Mouse (Mus musculus) adrenal gland (tissue): ENCODE results near the gene Aqp9.

ENCODE experiments used
- intact Hi-C: fragments of 180-260 bp; cut with DNase I; formaldehyde crosslinking; loops from one replicate; pipeline ENCODE4 v1.15.1; 2025

Aqp9 gene

DNA sequence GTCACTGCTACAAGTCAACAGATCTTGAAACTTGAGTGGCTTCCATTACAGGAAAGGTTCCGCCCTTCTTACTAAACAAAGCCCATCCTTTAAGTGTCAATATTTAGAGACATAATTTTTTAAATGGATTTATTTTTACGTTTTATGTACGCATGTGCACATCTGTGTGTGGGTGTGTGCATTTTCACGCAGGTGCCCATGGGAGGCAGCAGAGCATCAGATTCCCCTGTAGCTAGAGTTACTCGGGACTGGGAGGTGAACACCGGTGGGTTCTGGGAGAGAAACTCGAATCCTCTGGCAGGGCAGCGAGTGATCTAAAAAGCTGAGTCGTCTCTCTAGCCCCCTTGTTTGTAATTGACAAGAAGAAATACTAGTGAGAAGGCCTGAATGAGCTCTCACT lies 5.1 kb upstream of the Aqp9 start:
- intact Hi-C loops, result no loop called here

DNA sequence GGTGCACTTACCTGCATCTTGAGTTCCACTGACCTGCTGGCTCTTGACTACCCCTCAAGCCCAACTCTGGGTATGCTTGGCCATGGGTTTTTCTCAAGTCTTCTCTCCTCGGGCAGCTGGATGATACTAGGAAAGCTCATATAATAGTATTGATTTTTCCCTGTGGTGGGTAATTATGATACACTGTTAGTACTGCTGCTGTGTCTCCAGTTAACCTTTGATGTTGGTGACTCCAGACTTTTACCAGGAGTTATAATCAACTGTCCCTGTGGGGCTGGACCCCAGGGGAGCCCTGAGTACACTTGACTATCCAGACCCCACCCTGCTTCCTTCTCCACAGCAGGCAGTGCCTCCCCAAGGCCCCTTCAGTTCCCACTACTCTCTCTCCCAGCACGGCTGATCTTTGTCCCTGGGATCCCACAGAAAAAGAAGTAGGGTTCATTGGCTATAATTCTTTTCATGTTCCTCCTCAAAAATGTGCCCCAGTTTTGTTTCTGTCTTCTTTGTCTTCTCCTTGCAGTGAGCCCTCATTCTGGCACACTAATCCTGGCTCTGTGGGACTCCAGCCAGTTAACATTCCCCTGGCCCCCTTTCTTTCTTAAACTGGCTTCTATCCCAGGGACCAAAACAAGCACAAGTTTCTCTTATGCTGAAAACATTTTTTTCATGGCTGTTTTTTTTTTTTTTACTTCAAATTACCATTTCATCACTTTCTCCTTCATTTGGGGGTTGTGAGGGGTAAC lies 838 bp downstream of the Aqp9 start:
- intact Hi-C loops, result no loop called here

DNA sequence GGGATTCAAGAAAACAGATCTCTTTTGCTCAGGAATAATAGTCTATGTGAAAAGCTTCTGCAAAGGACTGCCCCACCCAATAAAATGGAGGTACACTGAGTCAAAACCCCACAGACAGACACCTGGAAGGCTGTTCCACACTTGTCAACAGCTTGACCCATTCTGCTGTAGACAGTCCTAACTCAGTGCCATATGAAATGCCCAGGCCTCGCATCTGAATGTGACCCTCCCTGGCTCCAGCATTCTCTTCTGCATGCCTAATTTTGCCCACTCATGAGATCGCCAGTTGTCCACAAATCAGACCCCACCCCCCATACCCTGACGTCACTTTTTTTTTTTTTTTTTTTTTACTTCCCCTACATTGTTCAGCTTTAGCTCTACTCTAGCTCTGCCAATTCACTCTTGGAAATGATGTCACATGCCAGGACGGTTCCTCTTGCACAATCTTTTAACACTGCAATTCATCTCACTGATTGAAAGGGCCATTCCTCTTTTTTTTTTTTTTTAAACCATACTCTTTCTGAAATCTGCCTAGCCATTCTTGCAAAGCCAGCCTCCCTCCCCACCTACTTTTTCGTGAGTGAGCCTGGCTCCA lies 1.5 kb downstream of the Aqp9 start:
- intact Hi-C loops, result no loop called here

DNA sequence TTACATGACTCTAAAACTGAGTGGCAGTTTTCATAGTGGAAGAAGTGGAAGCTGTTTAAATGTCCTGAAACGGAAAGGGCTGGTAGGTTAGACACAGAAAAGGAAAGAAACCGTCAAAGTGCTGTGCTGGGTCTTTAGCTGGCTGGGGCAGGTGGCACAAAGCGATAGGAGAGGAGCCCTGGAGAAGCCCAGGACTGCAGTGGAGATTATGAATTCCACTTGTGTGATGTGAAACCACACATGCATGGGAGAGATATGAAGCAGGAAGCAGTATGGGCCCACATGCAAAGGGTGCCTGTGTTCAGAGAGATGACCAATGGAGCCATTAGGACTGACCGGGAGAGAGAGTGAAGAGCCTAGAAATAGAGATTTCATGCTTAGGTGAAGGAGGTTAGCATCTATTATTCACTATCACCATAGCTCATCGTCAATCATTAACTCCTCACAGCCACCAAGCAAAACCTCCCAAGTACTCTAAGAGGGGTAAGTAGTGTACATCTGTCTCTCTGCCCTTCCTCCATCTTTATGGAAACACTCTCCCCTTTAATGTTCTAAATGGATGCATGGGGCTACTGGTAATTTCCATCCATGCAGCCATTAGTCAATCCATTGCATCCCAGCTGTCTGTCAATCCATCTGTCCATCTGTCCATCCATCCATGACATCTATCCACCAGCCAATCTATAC lies 2.3 kb downstream of the Aqp9 start:
- intact Hi-C loops, result no loop called here

DNA sequence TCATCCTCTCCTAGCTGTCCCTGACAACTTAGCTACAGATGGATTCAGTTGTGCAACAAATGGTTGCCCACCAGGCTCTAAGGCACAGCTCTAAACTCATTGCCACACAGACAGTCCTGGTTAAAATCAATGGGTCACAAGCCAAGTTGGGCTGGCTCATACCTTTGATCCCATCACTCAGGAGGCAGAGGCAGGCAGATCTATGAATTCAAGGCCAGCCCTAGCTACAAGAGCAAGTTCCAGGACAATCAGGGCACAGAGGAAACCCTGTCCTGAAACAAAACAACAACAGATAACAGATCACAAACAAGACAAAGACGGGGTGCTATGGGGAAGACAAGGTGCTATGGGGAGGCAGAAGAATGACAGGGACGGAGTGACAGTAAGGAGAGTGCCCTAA lies 3.0 kb downstream of the Aqp9 start:
- intact Hi-C loops, result no loop called here

DNA sequence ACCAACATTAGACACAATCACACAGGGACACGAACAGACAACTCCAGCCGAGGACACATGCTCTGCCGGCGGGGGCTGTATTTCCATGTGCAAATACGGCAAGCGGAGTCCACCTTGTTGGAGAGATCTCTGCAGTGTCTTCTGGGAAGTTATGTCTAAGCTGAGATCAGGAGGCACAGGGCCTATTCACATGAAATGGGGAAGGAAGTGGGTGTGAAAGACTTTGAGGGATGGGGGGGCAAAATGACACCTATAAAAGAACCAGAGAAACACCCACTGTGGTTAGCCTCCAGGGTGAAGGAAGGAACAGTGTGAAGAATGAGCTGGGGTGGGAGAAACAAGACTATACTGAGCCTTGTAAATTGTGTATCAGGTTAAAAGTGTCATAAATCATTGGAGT lies 3.4 kb downstream of the Aqp9 start:
- intact Hi-C loops, result no loop called here

DNA sequence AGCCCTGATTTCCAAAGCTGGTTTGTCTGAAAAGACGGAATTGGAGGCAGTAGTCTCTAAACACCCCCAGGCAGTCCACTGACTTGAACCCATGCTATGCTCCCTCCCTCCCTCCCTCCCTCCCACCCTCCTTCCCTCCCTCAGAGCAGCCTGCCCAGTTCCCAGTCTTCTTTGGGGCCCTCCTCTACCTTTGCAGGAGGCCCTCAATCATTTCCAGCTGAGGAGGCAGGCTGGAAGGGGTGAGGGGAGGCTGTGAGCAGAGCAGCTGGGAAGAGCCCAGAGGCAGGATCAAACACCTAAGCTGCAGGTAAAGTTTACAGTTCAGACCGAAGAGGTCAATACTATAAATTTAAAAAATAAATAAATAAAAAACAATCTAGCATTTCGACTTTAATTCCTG lies 4.1 kb downstream of the Aqp9 start:
- intact Hi-C loops, result no loop called here

DNA sequence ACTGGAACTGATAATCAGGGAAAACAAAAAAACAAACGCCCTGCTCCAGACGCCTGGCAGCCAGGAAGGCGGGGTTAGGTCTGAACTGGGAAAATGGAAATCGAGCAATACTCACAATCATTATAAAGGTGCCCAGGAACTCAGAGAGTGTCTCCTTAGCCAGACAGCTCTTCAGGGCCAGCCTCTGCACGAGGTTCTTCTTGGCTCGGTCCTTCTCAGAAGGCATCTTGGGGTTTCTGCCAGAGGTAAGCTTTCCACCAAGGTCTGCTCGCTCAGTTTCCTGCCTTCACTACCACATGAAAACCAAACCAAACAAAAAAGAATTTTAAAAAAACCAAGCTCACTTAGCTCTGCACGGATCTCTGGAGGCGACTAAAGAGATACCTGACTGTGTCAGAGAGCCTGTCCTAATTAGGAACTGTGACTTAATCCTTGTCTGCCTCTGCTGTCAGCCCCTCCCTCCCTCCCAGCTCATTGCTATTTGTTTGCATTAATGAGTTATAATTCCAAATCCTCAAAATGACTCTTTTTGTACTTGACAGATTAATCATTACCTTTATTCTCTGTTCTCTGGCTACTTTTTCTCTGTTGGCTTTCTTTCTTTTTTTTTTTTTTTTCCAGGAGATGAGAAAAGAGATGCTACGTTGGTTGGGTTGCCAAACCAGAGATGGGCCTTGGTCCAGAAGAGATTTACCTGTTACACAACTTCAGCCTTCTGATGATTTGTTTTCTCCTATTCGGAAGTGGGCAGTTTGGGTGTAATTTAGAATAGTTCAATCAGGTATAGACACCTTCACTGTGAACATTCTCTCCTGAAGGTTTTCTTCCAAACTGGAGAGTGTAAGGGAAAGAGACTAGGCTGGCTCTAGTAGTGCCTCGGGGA lies 5.4 kb downstream of the Aqp9 start:
- intact Hi-C loops, result no loop called here

DNA sequence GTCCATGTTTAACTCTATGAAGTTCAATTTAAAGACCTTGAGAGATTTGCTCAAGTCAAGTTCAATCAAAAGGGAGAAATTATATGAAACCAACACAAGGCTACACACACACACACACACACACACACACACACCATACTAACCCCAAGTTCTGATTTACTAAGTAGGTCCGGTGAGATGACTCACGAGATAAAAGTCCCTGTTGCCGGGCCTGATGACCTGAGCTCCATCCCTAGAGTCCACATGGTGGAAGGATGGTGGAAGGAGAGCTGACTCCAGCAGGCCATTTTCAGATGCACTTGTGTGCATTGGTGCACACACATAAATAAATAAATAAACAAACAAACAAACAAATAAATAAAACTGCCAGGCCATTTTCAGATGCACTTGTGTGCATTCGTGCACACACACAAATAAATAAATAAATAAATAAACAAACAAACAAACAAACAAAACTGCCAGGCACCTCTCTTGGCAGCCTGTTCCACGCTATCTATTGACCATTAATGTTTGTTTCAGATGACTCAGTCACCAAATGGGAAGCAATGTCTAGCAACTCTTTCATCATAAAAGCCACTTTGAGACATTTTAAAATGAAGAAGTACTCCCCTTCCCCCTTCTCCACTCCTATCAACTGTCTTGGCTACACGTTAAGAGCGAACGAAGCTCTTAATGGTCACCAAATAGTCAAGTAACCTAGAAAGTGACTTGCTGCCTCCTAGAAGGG lies 6.2 kb downstream of the Aqp9 start:
- intact Hi-C loops, result no loop called here

DNA sequence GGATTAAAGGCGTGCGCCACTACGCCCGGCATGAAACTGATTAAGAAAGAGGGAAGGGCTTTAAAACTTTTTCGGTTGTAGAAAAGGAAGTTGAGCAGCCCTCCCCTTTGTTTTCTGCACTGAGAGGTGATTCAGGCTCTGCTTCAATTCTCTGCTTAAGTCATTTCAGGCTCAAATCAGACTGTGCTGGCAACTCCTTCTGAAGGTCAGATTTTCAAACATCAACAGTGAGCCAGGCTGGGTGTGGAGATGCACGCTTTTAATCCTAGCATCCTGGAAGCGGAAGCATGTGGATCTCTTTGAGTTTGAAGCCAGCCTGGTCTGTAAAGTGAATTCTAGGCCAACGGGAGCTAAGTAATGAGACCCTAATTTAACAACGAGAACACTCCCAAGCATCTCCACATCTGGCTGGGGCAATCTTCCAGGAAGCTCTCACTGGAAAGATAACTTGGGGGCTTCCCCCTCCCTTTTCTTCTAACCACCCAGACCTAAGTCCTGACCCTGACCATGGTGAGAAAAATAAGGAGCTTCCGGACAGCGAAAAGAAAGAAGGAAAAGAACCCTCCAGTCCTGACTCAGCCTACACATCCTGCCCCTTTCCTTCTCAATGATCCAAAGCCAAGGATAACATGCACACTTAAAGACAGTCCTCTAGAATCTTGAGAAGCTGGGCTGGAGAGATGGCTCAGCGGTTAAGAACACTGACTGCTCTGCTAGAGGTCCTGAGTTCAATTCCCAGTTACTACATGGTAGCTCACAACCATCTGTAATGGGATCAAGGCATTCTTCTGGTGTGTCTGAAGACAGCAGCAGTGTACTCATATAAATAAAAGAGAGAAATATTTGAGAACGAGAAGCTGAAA lies 7.4 kb downstream of the Aqp9 start:
- intact Hi-C loops, result no loop called here

DNA sequence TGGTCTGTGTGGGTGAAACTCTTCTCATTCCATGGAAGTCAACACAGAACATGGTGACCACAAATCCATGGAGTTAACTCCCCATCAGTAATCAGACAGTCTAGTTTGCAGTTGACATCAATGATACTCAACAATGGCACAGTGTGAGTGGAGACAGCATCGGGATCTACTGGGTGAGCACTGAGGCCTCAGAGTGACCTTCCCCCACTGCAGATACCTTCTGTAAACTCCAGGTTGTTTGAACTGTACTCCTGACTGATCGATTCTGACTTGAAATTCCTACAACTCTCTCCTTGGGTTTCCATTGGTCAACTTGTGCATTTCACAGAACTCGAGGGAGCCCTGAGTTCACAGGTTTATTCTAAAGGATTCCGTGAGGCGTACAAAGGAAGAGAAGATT lies 8.8 kb downstream of the Aqp9 start:
- intact Hi-C loops, result no loop called here

DNA sequence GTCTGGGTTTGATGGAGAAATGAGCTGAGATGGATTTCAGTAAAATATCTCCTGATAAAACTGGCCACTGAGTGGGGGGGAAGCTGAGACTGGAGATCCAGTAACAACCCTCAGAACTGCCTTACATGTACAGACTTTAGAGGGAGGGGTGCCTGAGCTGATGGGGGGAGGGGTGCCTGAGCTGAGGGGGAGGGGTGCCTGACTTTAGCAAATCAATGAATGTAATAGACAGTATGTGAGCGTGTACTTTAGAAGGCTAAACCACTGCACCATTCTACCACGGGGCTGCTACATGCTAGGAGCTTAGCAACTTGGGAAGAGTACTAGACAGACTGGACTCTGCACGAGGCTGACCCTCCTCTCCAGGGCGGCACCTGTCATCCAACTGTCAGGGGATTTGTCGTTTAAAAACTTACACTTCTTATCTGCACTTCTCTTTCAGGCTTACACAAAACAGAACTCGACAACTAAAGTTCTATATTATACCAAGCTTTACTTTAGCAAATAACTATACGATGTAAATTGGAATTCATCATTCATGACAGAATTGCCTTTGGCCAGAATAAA lies 9.3 kb downstream of the Aqp9 start:
- intact Hi-C loops, result no loop called here

DNA sequence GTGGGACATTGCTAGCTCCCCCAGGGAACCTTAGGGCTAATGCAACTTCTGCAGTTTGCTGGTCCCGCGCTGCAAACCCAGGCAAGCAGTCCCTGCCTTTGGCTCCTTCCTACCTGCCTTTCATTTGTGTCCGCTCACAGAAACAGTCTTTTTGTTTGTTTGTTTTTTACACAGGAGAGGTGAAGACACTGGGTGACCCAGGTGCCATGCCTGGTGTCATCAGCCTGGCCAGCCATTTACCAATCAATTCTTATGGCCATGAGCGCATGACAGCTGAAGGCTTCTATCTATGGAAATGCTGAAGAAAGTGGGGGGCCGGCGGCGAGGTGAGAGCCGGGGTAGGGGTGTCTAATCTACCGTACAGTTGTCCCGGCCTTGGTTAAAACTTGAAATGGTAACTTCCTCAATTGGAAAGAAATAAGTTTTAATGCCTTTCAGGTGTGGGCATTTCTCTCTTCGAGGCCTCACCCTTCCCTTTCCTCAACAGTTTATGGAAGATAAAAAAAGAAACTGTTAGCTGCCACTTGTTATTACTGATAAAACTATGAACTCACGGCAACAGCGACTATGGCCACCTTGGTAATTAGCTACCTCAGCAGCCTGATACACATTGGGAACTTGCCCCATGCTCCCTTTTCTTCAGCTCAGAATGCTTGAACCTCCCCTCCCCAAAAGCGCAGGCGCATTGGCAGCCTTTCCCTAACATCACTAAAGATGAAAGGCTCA lies 10.4 kb downstream of the Aqp9 start:
- intact Hi-C loops, result no loop called here

DNA sequence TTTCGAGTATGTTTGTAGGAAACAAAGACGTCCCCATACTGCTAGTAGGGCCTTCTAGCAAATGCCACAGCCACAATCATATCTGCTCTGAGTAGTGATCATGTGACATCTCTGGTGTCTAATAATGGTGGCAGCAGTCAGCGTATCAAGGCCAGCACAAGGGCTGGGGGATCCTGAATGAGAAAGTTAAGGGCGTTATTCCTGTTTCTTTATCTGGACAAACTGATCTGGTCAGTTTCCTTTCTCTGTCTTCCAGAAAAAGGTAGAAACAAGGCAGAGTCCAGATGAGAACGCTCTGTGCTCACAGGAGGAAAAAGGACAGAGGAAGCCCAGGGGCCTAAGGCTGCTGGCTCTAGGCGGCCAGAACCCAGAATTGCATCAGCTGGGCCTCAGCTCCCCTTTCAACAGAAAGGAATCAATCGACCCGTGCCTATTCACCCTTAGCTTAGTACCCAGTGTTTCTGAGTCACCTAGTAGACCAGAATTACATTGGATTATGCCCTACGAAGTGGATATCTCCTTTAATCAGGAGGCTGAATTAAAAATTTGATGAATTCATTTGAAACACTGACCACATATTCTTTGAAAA lies 11.9 kb downstream of the Aqp9 start:
- intact Hi-C loops, result no loop called here

DNA sequence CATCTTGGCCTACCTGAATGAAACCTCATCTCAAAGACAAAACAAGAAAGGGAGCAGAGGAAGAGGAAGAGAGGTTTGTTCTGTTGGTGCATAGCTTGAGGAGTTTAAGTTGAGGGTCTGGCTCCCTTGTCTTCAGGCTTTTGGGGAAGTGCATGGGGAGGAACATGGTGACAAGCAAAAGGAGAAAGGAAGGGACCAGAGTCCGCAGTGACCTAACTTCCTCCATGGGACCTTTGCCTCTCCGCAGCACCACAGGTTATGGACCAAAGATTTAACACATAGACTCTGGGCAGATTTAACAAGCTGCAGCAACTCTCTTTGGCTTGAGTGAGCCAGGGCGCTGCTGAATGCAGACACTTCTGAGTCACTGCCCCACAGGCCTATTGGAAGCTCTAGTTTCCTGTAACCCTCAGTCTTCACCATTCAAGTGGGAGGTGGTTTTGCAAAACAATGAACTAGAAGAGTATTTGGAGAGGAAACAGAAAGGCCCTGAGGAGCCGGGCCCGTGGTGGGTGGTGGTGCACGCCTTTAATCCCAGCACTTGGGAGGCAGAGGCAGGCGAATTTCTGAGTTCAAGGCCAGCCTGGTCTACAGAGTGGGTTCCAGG lies 13.0 kb downstream of the Aqp9 start:
- intact Hi-C loops, result no loop called here

DNA sequence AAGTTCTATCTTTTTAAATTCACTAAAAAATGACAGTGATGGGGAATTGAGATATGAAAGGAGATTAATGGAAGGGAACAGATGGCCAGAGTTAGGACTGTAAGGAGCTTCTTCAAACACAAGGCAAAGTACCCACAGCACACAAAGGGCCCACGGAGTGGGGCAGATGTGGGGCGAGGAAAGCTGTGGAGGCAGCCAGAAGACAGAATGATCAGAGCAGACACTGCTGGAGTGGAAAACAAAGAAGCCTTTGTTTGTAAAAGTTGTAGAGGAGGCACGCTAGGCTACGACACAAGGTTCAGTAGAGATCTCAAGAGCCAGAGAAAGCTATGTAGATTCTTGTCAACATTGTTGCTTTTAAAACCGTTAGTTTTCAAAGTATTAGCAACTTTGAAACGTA lies 17.1 kb downstream of the Aqp9 start:
- intact Hi-C loops, result no loop called here

DNA sequence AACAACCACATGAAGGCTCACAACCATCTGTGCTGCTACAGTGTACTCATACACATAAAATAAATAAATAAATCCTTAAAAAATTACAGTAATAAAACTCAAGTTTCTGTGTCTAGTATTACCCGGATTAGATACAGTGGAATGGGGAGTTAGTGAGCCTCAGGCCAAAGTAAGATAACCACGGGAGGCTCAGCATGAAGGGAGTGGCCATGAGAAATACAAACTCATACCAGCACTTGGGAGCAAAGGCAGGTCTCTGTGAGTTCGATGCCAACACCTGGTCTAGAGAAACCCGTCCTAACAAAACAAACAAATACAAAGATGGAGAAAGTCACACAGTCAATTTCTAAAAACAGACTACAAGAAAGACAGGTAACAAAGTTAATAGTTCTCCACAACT lies 18.3 kb downstream of the Aqp9 start:
- intact Hi-C loops, result no loop called here

DNA sequence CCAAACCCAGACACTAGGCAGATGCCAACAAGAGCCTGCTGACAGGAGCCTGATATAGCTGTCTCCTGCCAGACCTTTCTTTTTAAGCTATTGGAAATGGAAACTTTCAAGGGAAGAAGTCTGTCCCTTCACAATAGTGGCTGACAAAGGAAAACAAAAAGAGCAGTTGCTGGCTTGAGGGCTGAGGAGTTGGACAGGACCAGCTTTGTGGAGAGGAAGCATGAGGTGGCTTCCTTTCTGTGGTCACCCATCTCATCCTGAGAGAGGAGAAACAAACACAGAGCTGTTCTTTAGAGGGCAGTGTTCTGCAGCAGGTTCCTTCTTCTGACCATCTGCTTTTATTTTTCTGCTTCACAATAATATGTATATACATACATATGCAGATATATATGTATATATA lies 19.6 kb downstream of the Aqp9 start:
- intact Hi-C loops, result no loop called here
